Mouse (Mus musculus) layer of hippocampus, postnatal 25 days (tissue): ENCODE measurements around the gene Hist1h1c. TPM values are rescaled to one million over a fixed set of nuclear protein-coding genes. Genes with fewer than 3 reads are reported as not detected.
"Not testable (repeated sequence)": the region's sequence is repeated elsewhere in the genome, so short reads cannot be mapped to it uniquely, and the experiment has no call there.

Experiments
- DNase-seq, 2 experiments: peaks; one replicate each; pipeline ENCODE4 v3.0.0; 2022; ENCODE audit warnings: mixed read lengths in 2 of 2, low spot score in 1 of 2; ENCODE audit errors: extremely low spot score in 1 of 2
- total RNA-seq, 2 experiments: library from RNA; stranded (reverse); gene quantifications; 2 replicates each; pipeline ENCODE4 v1.2.3; 2021

Gene Hist1h1c
- total RNA-seq, 2 experiments from 2014 or later, result 53.2 to 69.4 TPM

- no peak for DNase-seq
Measured at GRCm38 (mm10) chr13:23710374-23711089, 28.1 kb upstream of the Hist1h1c start, which contains the start of gene Hfe. Gene Hfe (minus strand): TSS chr13:23710854.

GRCm38 (mm10) chr13:23716261-23717042, 22.2 kb upstream of the Hist1h1c start:
- no peak for DNase-seq

GRCm38 (mm10) chr13:23717176-23717575, 21.4 kb upstream of the Hist1h1c start:
- DNase-seq, result no peak

- not testable (repeated sequence) for DNase-seq
Measured at GRCm38 (mm10) chr13:23717593-23718245, 20.9 kb upstream of the Hist1h1c start.

- DNase-seq, result no peak
Measured at GRCm38 (mm10) chr13:23724239-23724638, 14.4 kb upstream of the Hist1h1c start.

GRCm38 (mm10) chr13:23725213-23725612, 13.4 kb upstream of the Hist1h1c start:
- DNase-seq, result no peak

GRCm38 (mm10) chr13:23728472-23729191, 10.0 kb upstream of the Hist1h1c start:
- DNase-seq, result no peak

GRCm38 (mm10) chr13:23729192-23729525, 9.4 kb upstream of the Hist1h1c start:
- no peak for DNase-seq

GRCm38 (mm10) chr13:23729706-23730105, 8.9 kb upstream of the Hist1h1c start:
- DNase-seq, result no peak

- DNase-seq, result no peak
Measured at GRCm38 (mm10) chr13:23730479-23730878, 8.1 kb upstream of the Hist1h1c start.

- DNase-seq, result no peak
Measured at GRCm38 (mm10) chr13:23732156-23732804, 6.3 kb upstream of the Hist1h1c start.

- DNase-seq, result no peak
Measured at GRCm38 (mm10) chr13:23737091-23737490, 1.5 kb upstream of the Hist1h1c start.

GRCm38 (mm10) chr13:23738041-23738440, 567 bp upstream of the Hist1h1c start:
- no peak for DNase-seq

- DNase-seq, result peak; percentile 69 to 80
Measured at GRCm38 (mm10) chr13:23739069-23739921, 687 bp downstream of the Hist1h1c start.

GRCm38 (mm10) chr13:23739922-23740252, 1.3 kb downstream of the Hist1h1c start:
- DNase-seq, result no peak

GRCm38 (mm10) chr13:23740256-23740840, 1.7 kb downstream of the Hist1h1c start:
- DNase-seq, result no peak

- no peak for DNase-seq
Measured at GRCm38 (mm10) chr13:23740910-23741309, 2.3 kb downstream of the Hist1h1c start.

GRCm38 (mm10) chr13:23742007-23742406, 3.4 kb downstream of the Hist1h1c start:
- DNase-seq, result no peak

- no peak for DNase-seq
Measured at GRCm38 (mm10) chr13:23743215-23743614, 4.6 kb downstream of the Hist1h1c start.
